Mouse (Mus musculus) forebrain, embryonic 13.5 days (tissue): ENCODE measurements around the gene Pard6b. TPM values are rescaled to one million over a fixed set of nuclear protein-coding genes. Genes with fewer than 3 reads are reported as not detected.

Source experiments
- ATAC-seq: fragments of 200-750 bp; cut with Nextera tagmentation; 2 replicates; pipeline ENCODE4 v1.8.0; 2017
- H3K27ac ChIP-seq: fragments of 300-500 bp; sonication (generic); 2 replicates; pipeline ENCODE4 v1.5.1; 2015; ENCODE audit warnings: inconsistent platforms, mild to moderate bottlenecking, moderate library complexity
- H3K27me3 ChIP-seq: fragments of 300-500 bp; sonication (generic); 2 replicates; pipeline ENCODE4 v1.6.1; 2015; ENCODE audit warnings: mild to moderate bottlenecking, inconsistent platforms
- H3K36me3 ChIP-seq: fragments of 300-500 bp; sonication (generic); 2 replicates; pipeline ENCODE4 v1.6.1; 2015; ENCODE audit warnings: mild to moderate bottlenecking, inconsistent platforms; ENCODE audit not compliant: poor library complexity, severe bottlenecking
- H3K4me1 ChIP-seq: fragments of 300-500 bp; sonication (generic); 2 replicates; pipeline ENCODE4 v1.6.1; 2015; ENCODE audit warnings: inconsistent platforms
- H3K4me2 ChIP-seq: fragments of 300-500 bp; sonication (generic); 2 replicates; pipeline ENCODE4 v1.6.1; 2015; ENCODE audit warnings: inconsistent platforms, mild to moderate bottlenecking, moderate library complexity
- H3K4me3 ChIP-seq: fragments of 300-500 bp; sonication (generic); 2 replicates; pipeline ENCODE4 v1.5.1; 2015; ENCODE audit warnings: mild to moderate bottlenecking, inconsistent platforms
- H3K9ac ChIP-seq: fragments of 300-500 bp; sonication (generic); 2 replicates; pipeline ENCODE4 v1.6.1; 2015; ENCODE audit warnings: mild to moderate bottlenecking, inconsistent platforms
- H3K9me3 ChIP-seq: fragments of 300-500 bp; sonication (generic); replicated peaks from 2 replicates; pipeline ENCODE4 v1.6.1; 2016; ENCODE audit warnings: inconsistent platforms
- WGBS: fragments of 180-500 bp; shearing (Covaris S2); methylation state at CpG from one replicate; pipeline ENCODE4 v1.1.7; 2015; 5-methylcytosine and 5-hydroxymethylcytosine counted together
- microRNA-seq: library from miRNA; unstranded; fragments of <30 nt; microRNA quantifications from one replicate; pipeline ENCODE4, GENCODE M21; 2016
- polyA plus RNA-seq: library from polyadenylated mRNA; unstranded; fragments of >200 nt; fragmentation: Nextera tagmentation; extraction: Ambion mirVana; gene quantifications from 2 replicates; pipeline ENCODE4 v1.2.1, GENCODE M21; 2015

Pard6b gene
- polyA plus RNA-seq, 1 experiment from 2014 or later: 7.6 TPM

GRCm38 (mm10) chr2:168149241-168149640 is 68.4 kb downstream of the Pard6b start:
- Histone ChIP-seq H3K4me3 (no peak overlapping the region), H3K36me3 (no peaks in the 10 kb centered on the region), H3K4me1 (peaks cover 5% of the 10 kb centered on the region), H3K4me2 (no peak overlapping the region), H3K27ac (no peak overlapping the region), H3K27me3 (no peaks in the 10 kb centered on the region), H3K9ac (no peak overlapping the region), H3K9me3 (no peaks in the 10 kb centered on the region)
- ATAC-seq: no peak
- WGBS: 89% methylated on average over 8 of the region's 8 CpGs

Small RNA genes lying within 50 kb of the gene (microRNA-seq; reads per million reads assigned to microRNA genes)
- gene Gm24327: not detected

Other genes with a start within 250 kb of the Pard6b start
- 94.4 and 104 TPM in 2 replicates for gene Ptpn1, start 148.9 kb upstream of the Pard6b start, polyA plus RNA-seq
- gene Ripor3, start 70.4 kb upstream of the Pard6b start, polyA plus RNA-seq: 0.19 TPM in 2 replicates
- gene Adnp, start 126.1 kb downstream of the Pard6b start, polyA plus RNA-seq: 2.5 and 4.0 TPM in 2 replicates
- gene Gm20716, start 149.4 kb downstream of the Pard6b start, polyA plus RNA-seq: 26.9 and 32.7 TPM in 2 replicates
- 66.4 and 77.3 TPM in 2 replicates for gene Dpm1, start 149.6 kb downstream of the Pard6b start, polyA plus RNA-seq
- gene Mocs3, start 149.6 kb downstream of the Pard6b start, polyA plus RNA-seq: 5.8 and 7.0 TPM in 2 replicates
- 9.0 and 12.1 TPM in 2 replicates for gene Kcng1, start 200.7 kb downstream of the Pard6b start, polyA plus RNA-seq